Mouse (Mus musculus): ENCODE results near the gene Rad51c. TPM values are rescaled to one million over a fixed set of nuclear protein-coding genes. Genes with fewer than 3 reads are reported as not detected.

Gene Rad51c
- total RNA-seq, 2 experiments from 2014 or later = 3.5 to 4.4 TPM

GRCm38 (mm10) chr11:87398402-87398801 lies 6.4 kb downstream of the Rad51c start:
- DNase-seq (ENCODE audit: low spot score in 2 of 2) = no peak
- intact Hi-C loops (cut with DNase I) = no loop called here

- intact Hi-C loops (cut with DNase I) = loop anchor here (2.0 kb wide), 1 partner anchor 179 kb away; no protein-coding TSS in a partner anchor
Observed at GRCm38 (mm10) chr11:87393855-87394254, 10.9 kb downstream of the Rad51c start.

GRCm38 (mm10) chr11:87385676-87386075 lies 19.1 kb downstream of the Rad51c start:
- intact Hi-C loops (cut with DNase I) = no loop called here
- DNase-seq (ENCODE audit: low spot score in 2 of 2) = no peak

More at GRCm38 (mm10) chr11:87393855-87394254, 10.9 kb downstream of the Rad51c start:
- DNase-seq (ENCODE audit: low spot score in 2 of 2) = peak in 1 of 2 experiments; percentile 24

- intact Hi-C loops (cut with DNase I) = no loop called here
- no peak for DNase-seq (ENCODE audit: low spot score in 2 of 2)
Observed at GRCm38 (mm10) chr11:87384551-87384950, 20.2 kb downstream of the Rad51c start.

GRCm38 (mm10) chr11:87367865-87368580 lies 36.7 kb downstream of the Rad51c start:
- DNase-seq (ENCODE audit: low spot score in 2 of 2) = no peak
- intact Hi-C loops (cut with DNase I) = no loop called here

GRCm38 (mm10) chr11:87367061-87367460 lies 37.7 kb downstream of the Rad51c start:
- DNase-seq (ENCODE audit: low spot score in 2 of 2) = no peak
- intact Hi-C loops (cut with DNase I) = no loop called here

- no peak for DNase-seq (ENCODE audit: low spot score in 2 of 2)
- intact Hi-C loops (cut with DNase I) = no loop called here
Observed at GRCm38 (mm10) chr11:87365120-87365519, 39.6 kb downstream of the Rad51c start.

GRCm38 (mm10) chr11:87359262-87359612 lies 45.5 kb downstream of the Rad51c start:
- intact Hi-C loops (cut with DNase I) = no loop called here
- no peak for DNase-seq (ENCODE audit: low spot score in 2 of 2)

- intact Hi-C loops (cut with DNase I) = no loop called here
- DNase-seq (ENCODE audit: low spot score in 2 of 2) = peak; percentile 86 to 89
Observed at GRCm38 (mm10) chr11:87358331-87359261, 46.2 kb downstream of the Rad51c start, which contains the start of gene Ppm1e. TSS of gene Ppm1e (minus strand) at chr11:87359023.

GRCm38 (mm10) chr11:87357317-87358300 lies 47.1 kb downstream of the Rad51c start:
- intact Hi-C loops (cut with DNase I) = no loop called here
- peak; percentile 38 to 47 for DNase-seq (ENCODE audit: low spot score in 2 of 2)

- intact Hi-C loops (cut with DNase I) = no loop called here
- DNase-seq (ENCODE audit: low spot score in 2 of 2) = no peak
Observed at GRCm38 (mm10) chr11:87354861-87355260, 49.9 kb downstream of the Rad51c start.

GRCm38 (mm10) chr11:87353646-87354170 lies 51.0 kb downstream of the Rad51c start:
- DNase-seq (ENCODE audit: low spot score in 2 of 2) = no peak
- intact Hi-C loops (cut with DNase I) = no loop called here

Other genes starting within 250 kb of the Rad51c start
- gene Ppm1e, start 45.9 kb downstream of the Rad51c start, total RNA-seq (2021) = 100 to 1,000 TPM; 146 to 158 TPM
- gene Tex14, start 111 bp upstream of the Rad51c start, total RNA-seq (2021) = under 1 TPM; 0.10 to 0.68 TPM
- gene Gm11492, start 161.7 kb upstream of the Rad51c start, total RNA-seq (2021) = under 1 TPM in 1 of 2 experiments, not detected in 1; 0.20 TPM
- gene Sept4, start 163.9 kb upstream of the Rad51c start, total RNA-seq (2021) = 100 to 1,000 TPM; 161 to 227 TPM
- 10 to 100 TPM; 88.0 to 93.4 TPM for gene Mtmr4, start 187.2 kb upstream of the Rad51c start, total RNA-seq (2021)
- gene Hsf5, start 212.2 kb upstream of the Rad51c start, total RNA-seq (2021) = under 1 TPM; 0.42 to 0.57 TPM